Comparison of ENCODE assay signal across 24 mouse cellular contexts in the genomic region with DNA sequence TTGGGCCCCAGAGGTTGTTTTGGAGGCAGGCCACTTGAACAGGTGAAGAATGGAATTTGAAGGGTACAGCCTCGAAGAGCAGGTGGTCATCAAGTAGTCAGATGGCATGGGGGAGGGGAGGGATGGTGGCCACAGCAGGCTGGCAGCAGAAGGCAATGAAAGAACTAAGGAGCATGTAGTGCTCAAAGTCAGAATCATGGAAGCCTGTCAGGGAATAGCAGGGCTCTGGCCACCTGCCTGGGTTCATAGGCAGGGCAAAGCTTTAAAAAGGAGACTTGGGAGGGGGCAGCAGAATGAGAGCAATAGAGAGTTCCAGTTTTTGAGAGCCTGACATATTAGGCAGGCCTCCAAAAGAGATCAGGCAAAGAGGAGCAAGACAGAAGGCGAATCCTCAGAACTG.
DNase-seq lines count a peak whose midpoint lies in the region; ATAC-seq lines count a peak whose summit lies in the region.
"Had no signal": no experiment of that assay in that cellular context is flagged by ENCODE, and none has a peak within 500 bp of the region (broad histone marks: within the 10 kb centered on the region; RNA-seq: fewer than 3 reads in every experiment).

No protein-coding gene starts in this region.

- H3K4me1 ChIP-seq in hindbrain, embryonic 15.5 days (replicated peaks) = no peaks in the 10 kb centered on the region
- H3K4me1 ChIP-seq in hindbrain, embryonic 11.5 days (replicated peaks; ENCODE audit: control insufficient read depth, insufficient read depth, low read length) = no peaks in the 10 kb centered on the region
- H3K4me1 ChIP-seq in neural tube, embryonic 14.5 days (ENCODE audit: control insufficient read depth, insufficient read depth, low read length) = no peaks in the 10 kb centered on the region
- H3K4me1 ChIP-seq in neural tube, embryonic 15.5 days = no peaks in the 10 kb centered on the region
- H3K4me1 ChIP-seq: embryonic facial prominence, embryonic 13.5 days; heart, embryonic 13.5 days; limb, embryonic 15.5 days; midbrain, embryonic 13.5 days had no signal

- H3K27ac ChIP-seq in hindbrain, embryonic 15.5 days (replicated peaks) = no peak overlapping the region
- no peak overlapping the region for H3K27ac ChIP-seq in hindbrain, embryonic 11.5 days (ENCODE audit: low read depth, low read length)
- H3K27ac ChIP-seq in neural tube, embryonic 14.5 days (ENCODE audit: low read depth, low read length) = no peak overlapping the region
- no peak overlapping the region for H3K27ac ChIP-seq in neural tube, embryonic 15.5 days (replicated peaks)
- H3K27ac ChIP-seq: embryonic facial prominence, embryonic 13.5 days; heart, embryonic 13.5 days; limb, embryonic 15.5 days; midbrain, embryonic 13.5 days had no signal

- peak; percentile 54 for ATAC-seq in hindbrain, embryonic 15.5 days (ENCODE audit: low FRiP score, low read depth)
- no peak for ATAC-seq in hindbrain, embryonic 11.5 days (ENCODE audit: low FRiP score)
- ATAC-seq in neural tube, embryonic 14.5 days (ENCODE audit: low read depth) = peak; percentile 24; the same call in 1 of the 2 replicates
- no peak for ATAC-seq in neural tube, embryonic 15.5 days (ENCODE audit: low FRiP score)
- ATAC-seq: activated CD4-positive, CD25-positive, alpha-beta regulatory T cell, adult 4 months; forebrain, embryonic 14.5 days; intestine, embryonic 16.5 days; lung, postnatal 0 days; midbrain, embryonic 13.5 days had no signal

- DNase-seq in hindbrain, embryonic 11.5 days (ENCODE audit: low spot score) = no peak
- peak; percentile 84 for DNase-seq in cerebellum, adult 8-10 months
- DNase-seq in cerebellum, postnatal 4 days (ENCODE audit: low spot score in 2 of 2) = peak; percentile 21 to 70
- DNase-seq in kidney, postnatal 25 days = no peak
- no peak for DNase-seq in layer of hippocampus, postnatal 36 days
- DNase-seq: adrenal gland, postnatal 14 days; gastrocnemius, postnatal 10 days; heart, adult 11 months; heart, postnatal 36 days; kidney, postnatal 4 days; spleen, adult 18-20 months; thymus, postnatal 4 days had no signal

- 46% methylated on average over 2 of the region's 2 CpGs for WGBS in hindbrain, embryonic 15.5 days
- 77% methylated on average over 2 of the region's 2 CpGs for WGBS in hindbrain, embryonic 11.5 days
- WGBS in neural tube, embryonic 14.5 days = 63% methylated on average over 2 of the region's 2 CpGs
- WGBS in neural tube, embryonic 15.5 days = 59% methylated on average over 2 of the region's 2 CpGs

- H3K4me3 ChIP-seq in hindbrain, embryonic 15.5 days = no peak overlapping the region
- H3K4me3 ChIP-seq in hindbrain, embryonic 11.5 days (ENCODE audit: low read depth, low read length) = no peak overlapping the region
- H3K4me3 ChIP-seq in neural tube, embryonic 14.5 days (ENCODE audit: low read depth, low read length) = no peak overlapping the region
- H3K4me3 ChIP-seq in neural tube, embryonic 15.5 days (replicated peaks) = no peak overlapping the region
- H3K4me3 ChIP-seq: embryonic facial prominence, embryonic 13.5 days; heart, embryonic 13.5 days; limb, embryonic 15.5 days; midbrain, embryonic 13.5 days had no signal

- H3K4me2 ChIP-seq in hindbrain, embryonic 15.5 days = no peak overlapping the region
- H3K4me2 ChIP-seq in hindbrain, embryonic 11.5 days (replicated peaks; ENCODE audit: low read depth, low read length) = no peak overlapping the region
- no peak overlapping the region for H3K4me2 ChIP-seq in neural tube, embryonic 14.5 days (ENCODE audit: low read depth, low read length)
- no peak overlapping the region for H3K4me2 ChIP-seq in neural tube, embryonic 15.5 days
- H3K4me2 ChIP-seq: embryonic facial prominence, embryonic 13.5 days; heart, embryonic 13.5 days; limb, embryonic 15.5 days; midbrain, embryonic 13.5 days had no signal

- no peaks in the 10 kb centered on the region for H3K36me3 ChIP-seq in hindbrain, embryonic 15.5 days
- H3K36me3 ChIP-seq in hindbrain, embryonic 11.5 days (ENCODE audit: control insufficient read depth, insufficient read depth, low read length) = no peaks in the 10 kb centered on the region
- no peaks in the 10 kb centered on the region for H3K36me3 ChIP-seq in neural tube, embryonic 14.5 days (ENCODE audit: control insufficient read depth, insufficient read depth, low read length)
- no peaks in the 10 kb centered on the region for H3K36me3 ChIP-seq in neural tube, embryonic 15.5 days
- H3K36me3 ChIP-seq: embryonic facial prominence, embryonic 13.5 days; G1E; heart, embryonic 13.5 days; limb, embryonic 15.5 days; midbrain, embryonic 13.5 days had no signal

- H3K9me3 ChIP-seq in hindbrain, embryonic 15.5 days = no peaks in the 10 kb centered on the region
- H3K9me3 ChIP-seq in hindbrain, embryonic 11.5 days (ENCODE audit: control insufficient read depth, low read length) = no peaks in the 10 kb centered on the region
- H3K9me3 ChIP-seq in neural tube, embryonic 14.5 days (ENCODE audit: control insufficient read depth, low read length) = no peaks in the 10 kb centered on the region
- no peaks in the 10 kb centered on the region for H3K9me3 ChIP-seq in neural tube, embryonic 15.5 days (replicated peaks)
- H3K9me3 ChIP-seq: embryonic facial prominence, embryonic 13.5 days; G1E; heart, embryonic 13.5 days; limb, embryonic 15.5 days; midbrain, embryonic 13.5 days had no signal

- H3K9ac ChIP-seq in hindbrain, embryonic 15.5 days = no peak overlapping the region
- H3K9ac ChIP-seq in hindbrain, embryonic 11.5 days (ENCODE audit: low read depth, low read length) = no peak overlapping the region
- H3K9ac ChIP-seq in neural tube, embryonic 14.5 days (replicated peaks; ENCODE audit: low read depth, low read length) = no peak overlapping the region
- H3K9ac ChIP-seq in neural tube, embryonic 15.5 days (replicated peaks) = no peak overlapping the region
- H3K9ac ChIP-seq: embryonic facial prominence, embryonic 13.5 days; heart, embryonic 13.5 days; limb, embryonic 15.5 days; midbrain, embryonic 13.5 days had no signal

- no peaks in the 10 kb centered on the region for H3K27me3 ChIP-seq in hindbrain, embryonic 15.5 days
- no peaks in the 10 kb centered on the region for H3K27me3 ChIP-seq in hindbrain, embryonic 11.5 days (ENCODE audit: control insufficient read depth, insufficient read depth, low read length)
- no peaks in the 10 kb centered on the region for H3K27me3 ChIP-seq in neural tube, embryonic 14.5 days (ENCODE audit: control insufficient read depth, insufficient read depth, low read length)
- no peaks in the 10 kb centered on the region for H3K27me3 ChIP-seq in neural tube, embryonic 15.5 days (replicated peaks)
- H3K27me3 ChIP-seq: embryonic facial prominence, embryonic 13.5 days; heart, embryonic 13.5 days; limb, embryonic 15.5 days; midbrain, embryonic 13.5 days had no signal

Comparison
In these comparisons a context has a peak if more than half of its experiments do, and no peak if none do; other contexts are left out.
1. ATAC-seq: peak in hindbrain, embryonic 15.5 days (single experiment) and neural tube, embryonic 14.5 days (single experiment); none in hindbrain, embryonic 11.5 days (single experiment) and neural tube, embryonic 15.5 days (single experiment).
2. DNase-seq: peak in cerebellum, adult 8-10 months (single experiment) and cerebellum, postnatal 4 days (2 of 2); none in hindbrain, embryonic 11.5 days (single experiment), kidney, postnatal 25 days (0 of 2) and layer of hippocampus, postnatal 36 days (0 of 2).